Mouse (Mus musculus) gastrocnemius, postnatal 25 days (tissue): ENCODE data around the gene Foxn3. TPM values are rescaled to one million over a fixed set of nuclear protein-coding genes. Genes with fewer than 3 reads are reported as not detected.
A peak's percentile ranks its signal among the peaks of the same experiment; 100 is the strongest.

ENCODE experiments used
- DNase-seq: peaks from one replicate; pipeline ENCODE4 v3.0.0; 2022
- total RNA-seq, 2 experiments: library from RNA; stranded (reverse); gene quantifications; 1 replicate in 1 of 2; 2 replicates in 1 of 2; pipeline ENCODE4 v1.2.3; 2021

Foxn3 gene
- total RNA-seq, 2 experiments from 2014 or later = 163 to 186 TPM

DNA sequence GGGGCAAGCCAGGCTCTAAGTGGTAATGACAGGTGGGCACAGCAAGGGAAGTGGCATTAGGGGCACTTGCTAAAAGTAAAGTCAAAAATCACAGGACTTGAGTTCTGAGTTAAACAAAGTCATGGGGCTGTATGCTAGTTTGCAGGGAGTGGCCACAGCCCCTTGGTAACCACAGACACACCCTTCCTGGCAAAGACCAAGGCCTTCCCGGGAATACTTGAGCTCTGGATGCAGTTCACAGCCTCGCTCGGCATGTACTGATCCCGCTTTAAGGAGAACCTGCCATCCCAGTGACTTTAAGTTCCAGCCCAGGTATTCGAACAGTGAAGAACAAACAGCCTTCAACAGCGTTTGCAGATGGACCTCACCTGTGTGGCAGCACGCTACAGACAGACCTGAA is 211.2 kb downstream of the Foxn3 start:
- DNase-seq = peak; percentile 44

DNA sequence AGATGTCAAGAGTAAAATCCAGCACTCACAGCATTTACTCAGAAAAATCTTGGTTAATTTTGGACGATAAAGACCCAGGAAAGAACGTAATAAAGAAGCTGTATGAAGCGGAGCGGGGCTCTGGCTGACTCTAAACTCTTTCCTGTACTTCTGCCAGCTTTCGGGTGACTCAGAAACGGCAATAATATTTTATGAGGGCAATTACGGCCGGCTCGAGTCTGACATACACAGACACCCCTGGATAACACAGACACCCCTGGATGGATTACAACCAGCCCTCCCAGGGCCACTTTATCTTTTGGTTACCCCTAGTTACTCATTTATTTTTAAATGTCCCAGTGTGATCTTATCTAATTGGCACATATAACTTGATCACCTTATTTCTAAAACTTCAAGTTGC is 211.7 kb downstream of the Foxn3 start:
- no peak for DNase-seq

DNA sequence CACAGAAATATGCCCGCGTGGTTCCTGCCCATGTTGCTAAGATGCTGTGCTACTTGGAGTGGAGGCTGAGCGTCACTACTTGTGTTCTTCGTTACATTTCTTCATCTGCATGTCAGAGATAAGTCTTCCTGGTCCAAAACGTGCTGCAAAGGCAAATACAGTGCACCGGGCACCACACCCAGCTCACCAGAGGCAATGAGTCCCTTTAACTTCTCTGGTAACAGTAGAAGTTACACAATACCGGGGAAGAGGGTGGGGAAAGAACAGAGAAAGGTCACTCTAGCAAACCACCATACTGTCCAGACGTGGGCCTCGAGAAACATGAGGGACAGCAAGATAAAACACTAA is 213.8 kb downstream of the Foxn3 start:
- DNase-seq = no peak

DNA sequence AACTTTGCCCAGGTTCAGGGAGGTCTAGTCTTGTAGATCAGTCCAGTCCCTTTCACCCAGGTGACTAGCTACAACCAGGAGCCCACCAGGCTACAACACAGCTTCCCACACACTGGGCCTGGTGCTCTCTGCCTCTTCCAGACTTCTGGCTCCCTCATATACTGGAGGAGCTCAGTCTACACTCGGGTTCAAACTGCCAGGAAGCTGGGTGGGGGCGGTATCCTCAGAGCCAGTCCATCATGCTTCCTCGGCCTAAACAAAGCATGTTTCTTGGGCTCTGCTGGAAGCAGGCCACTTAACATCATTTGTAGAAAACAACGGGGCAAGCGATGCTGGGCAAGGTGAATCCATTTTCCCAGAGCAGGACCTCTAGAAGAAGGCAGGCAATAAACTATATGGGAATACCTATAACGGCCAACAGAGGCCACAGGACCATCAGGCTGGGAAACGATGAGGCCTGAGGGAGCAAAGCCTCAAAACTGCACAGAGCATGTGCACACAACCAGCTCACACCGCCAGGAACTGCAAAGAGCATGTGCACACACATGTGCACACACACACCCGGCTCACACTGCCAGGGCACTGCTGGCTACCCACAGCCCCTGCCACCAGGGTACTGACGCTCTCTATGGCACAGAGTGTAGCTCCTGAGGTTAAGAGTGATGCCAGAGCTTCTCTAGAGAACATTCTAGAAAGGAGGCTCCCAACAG is 214.3 kb downstream of the Foxn3 start:
- no peak for DNase-seq

DNA sequence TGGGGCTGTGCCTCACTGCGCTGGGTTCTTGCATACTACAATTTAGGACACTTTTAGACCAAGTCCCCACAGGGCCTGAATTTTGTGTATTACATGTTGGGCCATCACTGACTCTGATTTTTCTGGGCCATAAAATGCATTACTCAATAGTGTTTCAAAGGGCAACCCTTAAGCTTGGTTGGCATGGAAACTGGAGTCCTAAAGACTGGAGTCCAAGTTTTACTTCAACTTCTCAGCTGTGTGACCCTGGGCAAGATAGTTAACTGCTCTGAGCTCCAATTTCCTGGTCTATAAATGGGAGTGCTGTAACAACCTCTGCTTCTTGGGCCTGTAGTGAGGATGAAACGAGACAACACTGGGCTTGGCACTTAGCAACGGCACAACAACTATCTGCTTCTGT is 215.9 kb downstream of the Foxn3 start:
- no peak for DNase-seq

DNA sequence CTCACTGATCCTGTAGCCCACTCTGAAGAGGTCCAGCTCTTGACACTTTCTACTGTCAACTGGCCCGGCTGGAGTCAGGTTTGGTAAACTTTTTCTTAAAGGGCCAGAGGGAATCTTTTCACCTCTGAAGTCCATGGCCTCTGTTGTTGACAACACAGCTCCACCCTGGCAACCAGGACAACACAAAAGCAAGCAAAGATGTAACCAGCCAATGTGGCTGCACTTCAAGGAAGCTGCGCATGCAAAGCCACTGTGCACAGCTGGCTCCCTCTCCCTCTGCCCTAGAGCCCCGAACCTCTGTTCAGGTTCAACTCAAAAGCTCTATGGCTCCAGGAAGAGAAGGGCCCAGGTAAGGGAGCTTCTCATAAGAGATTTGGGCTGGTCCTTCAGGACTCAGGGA is 216.4 kb downstream of the Foxn3 start:
- no peak for DNase-seq

DNA sequence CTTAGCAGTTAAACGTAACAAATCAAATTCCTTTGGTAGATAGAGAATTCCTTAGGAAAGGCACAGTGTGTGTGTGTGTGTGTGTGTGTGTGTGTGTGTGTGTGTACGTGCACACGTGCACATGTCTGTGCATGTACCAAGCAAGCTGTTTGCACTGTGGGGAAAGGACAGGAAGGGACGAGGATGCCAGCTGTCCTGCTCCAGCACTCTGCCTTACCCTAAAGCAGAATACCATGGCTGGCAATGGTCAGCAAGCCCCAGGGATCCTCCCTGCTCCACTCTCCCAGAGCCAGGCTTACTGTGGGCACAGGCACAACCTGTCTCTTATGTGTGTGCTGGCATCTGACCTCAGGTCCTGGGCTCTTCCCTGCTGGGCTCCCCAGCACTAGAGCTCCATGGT is 218.1 kb downstream of the Foxn3 start:
- DNase-seq = no peak

DNA sequence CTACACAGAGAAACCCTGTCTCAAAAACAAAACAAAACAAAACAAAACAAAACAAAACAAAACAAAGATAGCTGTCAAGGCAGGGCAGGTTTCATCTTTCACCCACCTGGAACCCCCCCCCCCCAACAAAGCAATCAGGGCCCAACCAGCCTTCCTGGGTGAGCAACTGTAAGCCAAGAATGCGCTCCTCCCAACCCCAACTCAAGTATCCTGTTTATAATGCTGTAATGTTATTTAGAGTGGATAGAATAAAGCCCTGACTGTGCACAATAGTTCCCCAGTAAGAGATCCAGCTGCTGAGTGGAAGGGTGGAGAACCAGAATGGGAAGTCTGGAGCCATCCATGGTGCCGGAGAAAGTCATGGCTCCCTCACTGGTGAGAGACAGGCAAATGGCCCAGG is 220.0 kb downstream of the Foxn3 start:
- no peak for DNase-seq

DNA sequence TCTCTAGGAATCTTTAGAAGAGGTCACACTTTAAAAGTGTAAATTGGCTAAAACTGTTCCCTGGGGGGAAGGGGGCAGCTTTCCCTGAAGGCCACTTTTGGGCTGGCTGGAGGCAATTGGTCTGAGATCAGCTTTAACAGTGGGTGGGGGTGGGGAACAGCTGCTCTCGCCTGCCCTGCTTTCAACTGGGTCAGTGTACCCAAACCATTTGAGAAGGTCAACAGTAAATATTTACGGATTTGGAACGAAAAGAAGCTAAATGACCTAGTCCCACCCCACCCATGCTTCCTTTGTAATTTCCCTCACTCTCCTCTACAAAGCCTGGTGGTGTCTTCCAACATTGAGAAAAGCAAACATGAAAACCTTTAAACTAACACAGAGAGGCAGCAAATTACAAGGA is 221.2 kb downstream of the Foxn3 start:
- no peak for DNase-seq

DNA sequence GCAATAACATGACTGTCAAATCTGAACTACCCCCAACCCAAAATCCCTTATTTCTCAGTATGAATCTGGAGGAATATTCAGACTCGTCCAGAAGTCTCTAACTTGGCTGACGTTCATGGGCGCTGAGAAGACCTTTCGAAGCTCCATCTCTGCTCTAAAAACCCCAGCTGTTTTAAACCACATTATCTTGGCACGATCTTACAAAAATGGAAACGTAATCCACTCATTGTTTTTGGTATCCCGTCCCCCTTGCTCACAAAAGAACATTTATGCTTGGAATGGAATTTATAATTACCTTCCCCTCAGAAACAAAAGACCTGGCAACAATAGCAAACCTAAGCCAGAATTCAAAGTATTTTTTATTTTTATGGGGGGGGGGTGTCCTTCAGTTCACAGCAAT is 221.6 kb downstream of the Foxn3 start:
- DNase-seq = no peak

DNA sequence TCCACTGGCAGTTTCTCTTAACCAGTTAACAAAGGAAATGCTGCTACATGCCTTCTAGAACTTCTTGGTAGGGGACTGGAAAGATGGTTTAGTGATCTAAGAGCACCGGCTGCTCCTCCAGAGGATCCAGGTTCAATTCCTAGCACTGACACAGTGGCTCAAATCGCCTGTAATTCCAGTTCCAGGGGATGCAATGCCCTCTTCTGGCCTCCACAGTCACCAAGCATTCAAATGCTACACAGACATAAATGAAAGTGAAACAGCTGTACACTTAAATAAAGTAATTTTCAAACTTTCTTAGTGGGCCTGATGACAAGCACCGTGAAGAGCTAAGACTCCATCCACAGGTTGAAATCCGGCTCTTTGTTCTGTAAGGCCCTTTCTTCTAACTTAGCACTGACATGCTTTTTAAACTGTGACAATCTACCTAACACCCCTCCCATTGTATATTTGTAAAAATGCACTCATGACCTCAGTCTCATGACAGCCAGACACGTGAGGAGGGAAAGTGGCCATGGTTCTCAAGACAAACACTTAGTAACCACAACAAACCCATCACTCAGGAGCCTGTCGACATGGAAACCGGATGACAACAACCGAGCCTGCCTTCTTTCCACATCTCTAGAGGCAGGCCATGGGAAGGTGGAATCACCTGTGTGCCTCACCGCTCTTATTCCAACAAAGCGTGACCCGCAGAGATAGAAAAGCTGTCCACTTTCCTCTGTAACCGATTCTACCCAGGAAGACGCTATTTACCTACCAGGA is 222.8 kb downstream of the Foxn3 start:
- DNase-seq = no peak

DNA sequence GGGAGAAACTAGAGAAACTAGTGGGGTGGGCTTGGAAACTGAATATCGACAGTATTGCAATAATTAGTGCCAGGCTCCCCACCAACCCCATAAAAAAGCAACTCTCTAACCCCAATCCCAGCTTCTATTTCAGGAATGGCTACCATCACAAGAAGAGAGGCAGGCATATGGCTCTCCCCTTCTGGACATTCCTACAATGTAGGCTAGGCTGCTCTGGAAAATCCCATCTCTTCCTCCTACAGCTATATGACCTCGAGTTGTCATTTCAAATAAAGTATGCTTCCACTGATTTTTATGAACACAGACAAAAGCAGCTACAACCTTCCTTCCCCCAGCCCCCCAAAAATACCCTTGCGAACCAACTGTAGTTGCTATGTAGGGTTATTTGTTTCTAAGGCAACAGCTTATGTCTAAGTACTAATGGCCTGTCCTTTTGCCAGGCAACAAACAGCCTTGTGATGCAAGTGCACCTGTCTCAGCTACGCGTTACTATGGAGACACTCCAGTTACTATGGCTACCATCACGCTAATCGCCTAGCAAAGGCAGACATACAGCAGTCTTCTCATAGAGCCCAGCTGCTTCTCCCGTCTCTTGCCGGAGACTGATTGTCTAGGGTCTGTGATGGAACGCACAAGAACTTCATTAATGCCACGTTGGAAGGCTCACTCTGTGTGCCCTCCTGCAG is 223.6 kb downstream of the Foxn3 start:
- no peak for DNase-seq

DNA sequence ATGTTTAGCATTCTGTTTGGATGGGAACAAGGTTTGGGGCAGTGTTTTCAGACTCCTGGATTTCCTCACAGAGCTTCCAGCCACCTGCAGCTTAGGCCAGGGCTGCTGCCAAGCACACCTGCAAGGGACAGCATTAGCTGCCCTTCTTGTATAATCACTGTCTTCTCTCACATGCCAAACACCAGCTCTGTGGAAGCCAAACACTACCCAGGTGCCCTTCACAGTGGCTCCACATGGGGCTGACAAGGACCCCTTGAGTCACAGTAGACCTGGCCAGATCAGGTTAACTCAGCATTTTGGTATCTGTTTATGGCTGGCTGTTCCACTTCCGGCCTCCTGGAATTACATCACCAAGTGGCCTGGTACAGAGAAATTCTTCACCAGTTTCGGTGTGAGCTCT is 224.6 kb downstream of the Foxn3 start:
- DNase-seq = no peak

DNA sequence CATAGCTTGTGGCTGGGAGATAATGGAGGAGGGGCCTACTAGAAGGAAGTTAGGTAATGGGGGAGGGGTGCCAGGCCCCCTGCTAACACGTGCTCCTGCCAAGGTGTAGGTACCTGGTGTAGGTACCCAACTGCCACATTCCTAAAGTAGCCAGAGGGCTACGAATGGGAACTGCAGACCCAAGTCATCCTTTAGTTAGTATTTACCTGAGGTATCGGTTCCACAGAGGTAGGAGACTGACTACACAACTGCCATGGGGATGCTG is 226.3 kb downstream of the Foxn3 start:
- no peak for DNase-seq

DNA sequence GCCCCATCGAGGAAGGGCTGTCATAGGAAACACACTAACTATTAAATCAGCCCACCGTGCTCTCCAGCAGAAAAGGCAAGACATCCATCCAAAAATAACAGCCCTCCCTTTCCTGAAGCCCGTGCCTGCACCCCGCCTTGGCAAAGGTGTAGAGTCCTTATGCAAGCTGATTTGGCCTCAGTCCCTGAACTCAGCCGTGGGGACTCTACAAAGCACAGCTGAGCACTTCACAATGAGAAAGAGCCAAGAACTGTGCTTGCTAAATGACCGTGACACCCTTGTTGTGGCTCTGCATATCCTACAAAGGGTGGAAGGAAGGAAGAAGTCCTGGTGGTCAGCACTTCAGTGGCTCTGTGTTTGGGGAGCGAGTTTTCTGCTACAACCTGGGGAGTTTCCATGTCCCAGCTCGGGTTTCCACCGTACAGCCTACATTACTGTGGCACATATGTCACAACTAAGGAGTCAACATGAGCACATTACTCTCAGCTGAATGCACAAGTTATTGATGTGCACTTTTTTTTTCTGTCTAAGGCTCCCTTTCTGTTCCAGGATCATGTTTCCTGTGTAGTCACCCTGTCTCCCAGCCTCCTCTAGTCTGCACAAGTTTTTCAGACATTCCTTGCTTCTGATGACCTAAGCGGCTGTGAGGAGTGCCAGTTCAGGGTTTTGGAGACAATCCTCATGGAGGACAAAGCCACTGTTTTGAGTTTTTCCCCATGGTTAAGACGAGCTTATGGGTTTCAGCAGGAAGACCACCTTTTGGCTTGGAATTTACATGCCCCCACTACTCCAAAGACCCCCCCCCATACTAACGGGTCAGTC is 226.8 kb downstream of the Foxn3 start:
- DNase-seq = peak; percentile 87

DNA sequence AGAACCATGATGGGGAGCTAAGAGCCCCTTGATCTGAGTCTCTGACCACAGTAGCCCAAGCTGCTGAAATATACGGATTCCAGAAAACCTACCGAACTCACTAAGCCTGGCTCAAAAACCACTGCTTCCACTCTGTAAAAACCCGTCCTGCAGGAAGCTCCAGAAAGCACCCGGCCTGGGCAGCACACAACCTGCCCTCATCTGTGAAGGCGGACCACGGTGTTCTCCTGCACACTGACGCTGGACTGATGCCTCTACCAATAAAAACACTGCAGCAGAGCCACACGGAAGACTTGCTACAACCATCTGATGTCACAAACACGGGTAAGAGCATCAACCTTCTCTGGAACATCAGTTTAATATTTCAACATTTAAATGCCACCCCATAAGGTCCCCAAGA is 227.8 kb downstream of the Foxn3 start:
- no peak for DNase-seq

DNA sequence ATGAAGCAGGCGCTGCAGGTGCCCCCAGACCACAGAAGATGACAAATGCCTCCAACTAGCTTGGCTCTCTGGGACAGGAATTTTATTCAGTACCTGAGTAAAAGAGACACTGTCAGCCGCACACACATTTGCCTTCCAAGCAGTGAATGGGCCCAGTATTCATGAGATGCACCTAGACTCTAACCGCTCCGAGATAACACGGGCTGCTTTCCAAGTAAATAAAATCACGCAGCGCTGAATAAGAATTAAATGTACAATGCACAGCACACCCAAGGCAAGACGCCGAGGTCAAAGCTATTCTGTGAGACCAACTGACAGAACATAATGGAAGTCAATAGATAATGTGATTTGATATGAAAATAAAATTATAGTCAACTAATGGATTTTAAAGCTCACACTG is 229.4 kb downstream of the Foxn3 start:
- no peak for DNase-seq

DNA sequence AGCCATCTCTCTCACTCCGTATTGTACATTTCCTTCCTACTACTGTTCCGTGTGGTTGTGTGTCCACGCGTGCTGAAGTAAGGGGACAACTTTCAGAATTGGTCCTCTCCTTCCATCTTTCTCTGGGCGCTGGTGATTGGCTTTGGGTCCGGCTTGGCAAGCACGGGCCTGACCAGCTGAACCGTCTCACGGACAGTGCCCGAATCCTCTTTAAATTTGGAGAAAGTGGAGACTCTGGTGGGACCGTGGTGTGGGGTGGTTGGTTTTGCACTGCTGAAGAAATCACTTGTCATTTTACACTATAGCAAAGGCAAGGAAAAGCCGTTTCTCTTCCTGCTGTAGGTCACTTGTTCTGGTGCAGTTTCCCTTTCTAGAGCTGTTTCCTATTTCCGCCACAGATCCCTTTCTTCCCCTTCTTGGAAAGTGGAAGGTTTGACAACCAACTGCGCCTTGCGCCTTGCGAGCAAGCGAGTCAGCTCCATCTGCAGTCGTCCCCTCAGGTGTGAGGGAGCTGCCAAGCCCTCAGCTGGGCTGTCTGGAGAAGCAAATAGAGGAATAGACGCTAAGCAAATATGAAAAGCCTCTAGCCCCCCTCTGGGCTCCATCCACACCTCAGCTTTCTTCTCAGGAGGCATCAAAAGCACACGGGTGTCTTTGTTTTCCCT is 229.9 kb downstream of the Foxn3 start:
- no peak for DNase-seq

DNA sequence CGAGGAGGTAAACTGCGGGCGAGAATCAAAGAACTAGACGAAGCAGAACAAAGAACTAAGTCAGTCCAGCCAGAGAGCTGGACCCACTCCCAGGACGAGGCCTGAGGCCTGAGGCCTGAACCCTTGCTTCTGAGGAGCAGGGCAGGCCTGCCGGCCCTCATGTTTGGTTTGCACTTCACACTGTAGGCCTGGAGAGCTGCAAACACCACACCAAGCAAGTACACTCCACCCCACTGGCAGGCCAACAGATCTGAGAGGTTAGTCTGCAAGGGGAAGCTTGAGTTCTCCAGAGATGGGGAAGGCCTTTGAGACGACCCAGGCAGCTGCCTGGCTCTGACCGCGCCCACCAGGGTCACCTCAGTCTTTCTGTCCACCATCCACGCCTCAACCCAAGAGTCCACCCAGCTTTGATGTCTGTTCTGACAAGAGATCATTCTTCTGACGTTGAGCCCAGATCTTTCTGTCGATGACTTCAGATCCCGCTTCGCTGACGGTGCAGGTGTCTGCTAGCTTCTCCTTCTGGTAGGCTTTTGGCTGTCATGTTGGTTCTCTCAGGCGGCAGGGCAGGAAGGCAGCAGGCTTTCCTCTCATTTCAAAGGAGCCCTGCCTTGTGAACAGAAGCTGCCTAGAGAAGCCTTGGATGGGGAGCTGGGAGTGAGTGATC is 231.1 kb downstream of the Foxn3 start:
- no peak for DNase-seq

DNA sequence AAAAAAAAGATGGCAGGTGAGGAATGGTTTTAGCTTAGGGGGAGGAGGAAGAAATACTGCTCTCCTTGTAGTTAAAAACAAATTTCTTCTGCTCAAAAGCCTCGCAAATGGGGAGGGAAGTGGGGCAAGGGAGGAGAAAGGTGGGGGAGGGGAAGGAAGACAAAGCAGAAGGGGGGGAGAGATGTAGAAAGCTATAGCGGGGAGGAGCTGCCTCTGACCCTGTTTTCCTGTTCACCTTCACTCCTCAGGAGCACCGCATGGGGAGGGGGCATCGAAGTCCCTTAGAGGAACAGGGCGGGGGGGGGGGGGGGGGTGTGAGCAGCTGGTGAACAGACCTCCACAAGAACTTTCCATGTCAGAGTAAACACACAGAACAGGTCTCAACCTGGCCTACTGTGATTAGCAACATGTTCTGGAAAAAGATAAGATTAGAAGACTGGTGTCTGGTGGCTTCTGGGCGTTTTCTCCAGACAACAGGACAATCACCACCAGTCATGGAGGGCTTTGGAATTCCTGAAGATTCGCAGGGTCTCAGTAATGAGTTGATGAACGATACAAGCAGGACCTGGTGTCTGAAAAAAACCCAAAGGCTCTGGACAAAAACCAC is 231.9 kb downstream of the Foxn3 start:
- DNase-seq = no peak

DNA sequence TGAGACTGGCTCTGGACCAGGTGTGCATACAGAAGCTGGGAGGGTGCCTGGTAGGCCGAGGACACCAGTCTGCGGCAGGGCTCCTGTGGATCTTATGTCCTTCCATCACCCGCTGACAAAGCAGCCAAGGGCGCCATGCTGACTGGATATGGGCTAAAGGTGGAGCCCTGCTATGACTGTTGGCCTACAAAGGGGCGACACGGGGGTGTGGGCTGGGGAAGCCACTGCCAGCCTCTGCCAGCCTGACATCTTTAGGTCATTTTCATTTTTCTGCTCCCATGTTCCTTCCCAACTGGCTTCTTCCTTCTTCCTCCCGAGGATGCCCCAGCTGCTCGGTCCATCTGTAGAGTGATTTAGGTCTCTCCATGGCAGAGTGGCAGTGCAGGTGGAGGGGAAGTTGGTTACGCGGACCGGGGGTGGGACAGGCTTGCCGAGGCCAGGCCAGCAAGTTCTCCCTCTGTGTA is 232.5 kb downstream of the Foxn3 start:
- no peak for DNase-seq
